Mouse (Mus musculus) layer of hippocampus, postnatal 10 days (tissue): Measurements from ENCODE around the gene Thrap3. TPM values are rescaled to one million over a fixed set of nuclear protein-coding genes. Genes with fewer than 3 reads are reported as not detected.

Experiments
- DNase-seq, 2 experiments: peaks; one replicate each; pipeline ENCODE4 v3.0.0; 2021; ENCODE audit warnings: low spot score in 2 of 2
- long read RNA-seq: library from polyadenylated mRNA; stranded (forward); transcript quantifications from one replicate; pipeline ENCODE4 v2.0.0, GENCODE M21; 2023
- total RNA-seq, 2 experiments: library from RNA; stranded (reverse); gene quantifications; 2 replicates each; pipeline ENCODE4 v1.2.3; 2021

Thrap3 gene
- total RNA-seq = 100 to 1,000 TPM; 141 to 144 TPM
- long read RNA-seq, full-length matches to known transcripts = 4 of 23 reads
- long read RNA-seq, partial matches to known transcripts = 6 of 23 reads
- long read RNA-seq, other reads (novel, unspliced or antisense) = 13 of 23 reads

DNA sequence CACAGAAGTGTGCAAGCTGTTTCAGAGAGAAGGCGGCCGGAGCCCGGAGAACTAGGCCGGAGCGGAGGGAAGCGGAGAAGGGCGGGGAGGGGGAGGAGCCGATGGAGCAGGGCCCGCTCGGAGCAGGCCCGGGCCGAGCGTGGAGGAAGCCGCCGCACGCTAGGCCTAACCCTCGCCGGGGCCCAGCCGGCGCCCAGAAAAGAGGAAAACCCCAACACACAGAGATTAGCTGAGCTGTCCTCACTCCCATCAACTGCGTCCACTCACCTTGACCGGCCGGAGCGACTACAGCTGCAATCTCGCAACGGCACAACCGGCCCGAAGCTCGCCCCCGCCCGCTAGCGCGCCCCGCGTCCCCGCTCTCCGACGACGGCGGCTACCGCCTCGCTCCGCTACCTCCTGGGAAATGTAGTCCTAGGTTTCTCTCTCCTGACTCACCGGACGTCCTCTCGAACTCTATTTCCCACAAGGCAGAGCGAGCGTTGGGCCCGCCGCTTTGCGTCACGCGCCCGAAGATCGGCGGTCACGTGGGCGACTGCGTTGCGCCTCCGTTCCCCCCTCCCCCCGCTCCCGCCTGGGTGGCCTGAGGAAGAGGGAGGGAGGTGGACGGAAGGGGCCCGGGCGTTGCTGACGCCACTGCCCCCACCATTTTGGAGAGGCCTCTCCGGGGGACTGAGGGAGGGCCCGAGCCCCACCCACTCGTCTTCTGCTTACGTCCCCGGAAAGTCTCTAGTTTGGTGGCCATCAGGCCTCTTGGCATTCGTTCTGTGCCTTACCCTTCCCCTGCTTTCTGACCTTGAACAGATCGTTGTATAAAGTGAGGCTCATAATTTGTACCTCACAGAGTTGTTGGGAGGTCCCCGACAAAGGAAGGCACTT is at the start of gene Thrap3:
Gene Thrap3 (minus strand): TSS at position 458 of the 879 bp plus-strand sequence.
- DNase-seq = peak; percentile 97 to 99

DNA sequence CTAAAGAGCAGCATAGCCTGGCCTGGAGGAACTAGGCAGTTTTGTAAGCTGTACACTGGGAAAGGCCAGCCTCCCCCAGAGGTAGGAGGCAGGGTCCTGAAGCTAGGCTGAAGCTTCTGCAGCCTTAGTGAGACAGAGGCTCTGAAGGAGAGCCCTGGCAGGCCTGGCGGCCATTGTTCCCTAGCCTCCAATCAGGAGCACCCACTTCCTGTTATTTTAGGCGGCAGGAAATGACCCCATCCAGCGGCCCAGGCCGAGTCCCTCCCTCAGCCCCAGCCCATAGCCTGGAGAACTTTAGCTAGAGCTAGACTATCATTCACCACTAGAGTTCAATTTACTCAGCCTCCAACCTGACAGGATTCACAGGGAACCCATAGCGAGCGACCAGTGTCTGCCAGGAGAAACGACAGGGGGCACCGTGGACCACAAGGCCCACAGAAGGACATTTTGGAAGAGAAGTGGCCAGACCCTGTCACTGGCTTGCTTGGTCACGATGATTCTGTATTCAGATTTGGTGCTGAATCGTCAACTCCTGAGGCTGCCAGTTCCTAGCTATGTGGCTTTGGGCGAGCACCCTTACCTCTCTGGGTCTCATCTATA is 49.2 kb upstream of the Thrap3 start:
- no peak for DNase-seq

DNA sequence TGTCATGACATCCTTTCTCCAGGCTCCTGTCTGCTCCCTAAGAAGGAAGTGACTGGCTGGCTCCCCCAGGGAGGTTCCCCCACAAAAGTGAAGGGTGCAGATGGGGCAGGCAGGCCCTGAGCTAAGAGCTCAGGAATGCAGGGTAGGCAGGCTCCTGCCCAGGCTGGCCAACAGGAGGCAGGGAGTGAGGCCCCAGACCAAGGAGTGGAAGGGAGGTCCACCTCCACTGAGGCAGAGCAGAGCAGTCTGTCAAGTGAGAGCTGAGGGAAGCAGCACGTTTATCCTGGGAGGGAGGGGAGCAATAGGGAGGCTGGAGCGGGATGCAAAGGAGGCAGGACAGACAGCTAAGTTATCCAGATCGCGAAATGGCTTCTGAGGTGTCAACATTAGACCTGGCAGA is 48.1 kb upstream of the Thrap3 start:
- DNase-seq = no peak

DNA sequence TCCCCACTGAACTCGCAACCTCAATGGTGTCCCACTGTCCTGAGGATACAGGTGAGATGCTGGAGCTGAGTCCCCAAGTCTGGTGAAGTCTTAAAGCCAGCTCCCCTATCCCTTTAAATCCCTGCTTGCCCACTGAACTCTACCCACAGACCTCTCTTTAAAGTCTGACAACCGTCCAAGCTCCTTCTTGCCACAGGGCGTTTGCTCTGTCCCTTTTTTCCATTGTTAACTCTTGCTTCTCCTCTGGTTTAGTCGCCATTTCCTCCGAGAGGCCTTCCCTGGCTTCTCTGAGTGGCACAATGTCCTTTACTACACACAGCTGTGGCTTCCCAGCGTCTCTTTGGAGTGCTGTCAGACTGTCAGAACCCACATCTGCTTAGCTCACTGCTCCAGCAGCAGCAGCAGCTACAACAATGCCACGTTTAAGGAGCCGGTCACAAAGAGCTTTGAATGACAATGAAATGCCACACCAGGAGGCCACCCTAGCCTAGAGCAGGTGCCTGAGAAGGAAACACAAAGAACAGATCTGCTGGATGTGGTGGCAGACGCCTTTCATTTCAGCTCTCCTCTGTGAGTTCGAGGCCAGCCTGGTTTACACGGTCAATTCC is 45.8 kb upstream of the Thrap3 start:
- no peak for DNase-seq

DNA sequence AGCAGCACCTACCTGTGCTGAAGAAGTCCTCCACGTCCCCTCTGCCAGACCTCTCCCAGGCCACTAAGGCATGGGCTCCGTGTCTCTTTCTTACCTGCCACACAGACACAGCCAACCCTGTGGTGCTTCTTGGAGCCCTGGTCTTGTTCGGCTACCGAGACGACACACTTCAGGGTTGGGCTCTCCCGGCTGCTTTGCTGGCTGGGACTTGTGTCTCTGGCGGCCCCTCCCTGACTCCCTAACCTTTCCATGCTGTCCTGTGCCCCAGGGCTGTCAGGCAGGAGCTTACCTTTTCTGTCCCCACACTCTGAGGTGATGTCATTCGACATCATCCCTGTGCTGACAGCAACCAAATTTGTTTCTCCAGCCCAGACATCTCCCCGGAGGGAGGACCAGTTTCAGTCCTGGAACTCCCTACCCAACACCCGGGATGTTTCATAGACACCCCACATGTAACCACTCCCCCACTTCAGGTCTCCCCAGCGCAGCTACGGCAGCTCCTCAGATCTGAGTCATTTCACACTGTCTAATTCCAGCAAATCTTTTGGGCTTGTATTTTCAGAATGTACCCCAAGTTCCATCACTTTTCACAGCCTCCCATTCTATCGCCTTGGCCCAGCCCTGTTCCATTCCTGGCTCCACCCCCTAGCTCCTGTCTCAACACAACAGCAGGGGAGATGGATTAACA is 43.8 kb upstream of the Thrap3 start:
- DNase-seq = no peak

DNA sequence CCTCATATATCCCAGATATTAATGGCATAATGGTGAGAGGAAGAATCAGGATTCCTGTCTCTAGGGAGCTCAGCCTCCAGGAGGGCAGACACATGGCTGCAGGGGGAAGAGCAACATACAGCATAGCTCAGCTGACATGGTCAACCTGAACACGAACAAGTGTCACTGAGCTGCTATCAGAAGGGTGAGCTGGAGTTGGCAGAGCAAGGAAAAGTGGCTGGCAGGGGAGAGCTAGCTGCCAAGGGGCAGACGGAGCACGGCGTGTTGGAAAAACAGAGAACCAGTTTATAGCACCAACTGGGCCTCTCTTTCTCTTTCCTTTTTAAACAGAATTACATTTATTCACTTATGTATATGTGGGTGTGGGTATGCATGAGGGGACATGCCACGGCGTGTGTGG is 40.0 kb upstream of the Thrap3 start:
- no peak for DNase-seq

DNA sequence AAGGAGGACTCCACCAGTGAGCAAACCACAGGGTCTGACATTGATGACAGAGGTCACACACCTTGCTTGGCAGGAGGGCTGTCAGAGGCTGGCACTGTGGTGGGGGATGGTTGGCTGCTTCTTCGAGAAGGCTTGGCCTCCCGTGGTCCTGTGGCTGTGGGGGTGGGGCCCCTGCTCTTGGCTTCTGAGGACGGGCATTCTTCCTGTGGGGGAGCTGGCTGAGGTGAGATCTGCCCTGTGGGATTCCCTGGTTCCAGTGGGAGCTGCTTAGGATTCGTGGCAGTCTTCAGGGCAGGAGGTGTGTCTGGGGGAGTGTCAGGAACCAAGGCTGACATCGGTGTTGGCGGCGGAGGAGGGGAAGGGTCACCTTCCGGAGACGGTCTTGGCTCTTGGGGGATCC is 39.4 kb upstream of the Thrap3 start:
- peak in 1 of 2 experiments; percentile 3 for DNase-seq

DNA sequence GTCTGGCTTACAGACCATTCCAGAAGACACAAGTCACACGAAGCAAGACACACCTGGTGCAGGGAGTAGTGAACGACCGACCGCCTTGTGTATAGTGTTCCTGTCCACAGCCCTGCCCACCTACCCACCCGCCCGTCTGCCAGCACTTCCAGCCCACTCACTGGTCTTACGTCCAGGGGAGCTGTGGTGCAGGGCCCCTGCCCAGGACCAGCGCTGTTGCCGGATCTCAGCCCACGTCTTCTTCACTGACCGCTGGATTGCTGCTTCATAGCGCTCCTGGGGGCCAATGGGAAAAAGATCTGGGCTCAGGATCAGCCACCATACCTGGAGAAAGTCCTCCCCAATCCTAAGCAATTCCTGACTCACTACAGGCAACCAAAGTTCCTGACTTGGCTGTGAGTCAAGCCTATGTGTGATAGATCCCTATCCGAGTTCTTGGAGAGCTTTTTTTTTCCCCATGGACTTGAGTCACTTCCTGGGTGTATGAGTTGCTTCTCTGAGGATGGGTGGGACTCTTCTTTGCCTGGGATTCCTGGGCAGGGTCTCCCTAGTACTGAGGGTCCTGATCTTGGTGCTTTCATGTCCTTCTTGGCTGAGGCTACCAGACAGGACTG is 37.4 kb upstream of the Thrap3 start:
- no peak for DNase-seq

DNA sequence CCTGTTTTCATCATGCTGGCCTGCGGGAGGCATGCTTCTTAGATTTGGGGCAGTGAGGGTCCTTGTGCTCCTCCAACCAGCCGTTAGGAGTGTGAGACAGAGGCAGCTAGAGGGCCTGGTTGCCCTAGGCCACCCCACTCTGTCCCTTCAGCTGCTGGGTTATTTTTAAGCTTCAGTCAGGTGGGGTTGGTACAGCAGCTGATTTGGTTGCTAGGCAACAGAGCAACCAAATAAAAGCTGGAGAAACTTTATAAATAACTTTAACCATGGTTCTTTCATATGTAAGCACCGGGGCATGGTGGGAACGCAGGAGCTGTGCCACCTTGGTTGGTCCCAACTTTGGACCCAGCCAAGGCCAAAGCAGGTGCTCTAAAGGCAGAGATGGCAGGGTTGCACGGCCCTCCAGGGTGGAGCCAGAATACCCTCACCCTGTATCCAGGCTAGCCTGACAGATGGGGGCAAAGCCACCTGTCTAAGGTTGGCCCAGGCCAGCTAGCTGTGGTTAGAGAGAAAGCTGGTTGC is 35.2 kb upstream of the Thrap3 start:
- DNase-seq = no peak

DNA sequence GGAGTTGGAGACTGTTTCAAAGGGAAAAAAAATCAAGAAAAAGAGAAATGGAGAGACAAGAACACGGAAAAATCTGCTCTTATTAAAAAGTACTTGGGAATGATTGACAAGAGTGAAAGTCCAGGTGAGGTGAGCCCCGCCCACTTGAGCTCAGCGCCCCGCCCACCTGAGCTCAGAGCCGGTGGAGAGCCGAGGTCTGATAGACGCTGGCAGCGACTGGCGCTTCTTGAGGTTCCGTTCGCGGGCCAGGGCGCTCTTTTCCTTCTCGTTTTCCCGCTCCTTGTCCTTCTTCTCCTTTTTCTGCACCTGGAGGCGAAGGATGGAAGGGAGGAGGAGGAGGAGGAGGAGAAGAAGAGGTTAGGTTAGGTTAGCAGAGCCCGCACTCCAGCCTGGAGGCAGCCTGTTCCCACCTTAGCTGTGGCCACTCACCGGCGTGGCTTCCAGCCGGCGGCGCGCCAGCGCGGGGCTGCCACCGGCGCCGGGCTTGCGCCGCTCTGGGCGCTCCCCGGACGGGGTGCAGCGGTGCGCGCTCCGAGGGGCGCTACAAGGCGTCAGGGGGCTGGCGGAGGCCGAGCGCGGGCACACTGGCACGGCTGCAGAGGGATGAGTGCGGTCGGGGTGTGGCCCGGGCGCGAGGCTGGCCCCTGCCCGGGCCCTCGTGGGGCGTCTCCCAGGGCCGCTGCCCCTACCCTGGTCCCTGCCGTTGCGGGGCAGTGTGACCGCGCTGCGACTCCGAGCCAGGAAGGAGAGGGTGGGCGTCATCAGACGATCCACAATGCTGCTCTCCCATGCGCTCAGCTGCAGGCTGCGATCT is 34.1 kb upstream of the Thrap3 start:
- no peak for DNase-seq

DNA sequence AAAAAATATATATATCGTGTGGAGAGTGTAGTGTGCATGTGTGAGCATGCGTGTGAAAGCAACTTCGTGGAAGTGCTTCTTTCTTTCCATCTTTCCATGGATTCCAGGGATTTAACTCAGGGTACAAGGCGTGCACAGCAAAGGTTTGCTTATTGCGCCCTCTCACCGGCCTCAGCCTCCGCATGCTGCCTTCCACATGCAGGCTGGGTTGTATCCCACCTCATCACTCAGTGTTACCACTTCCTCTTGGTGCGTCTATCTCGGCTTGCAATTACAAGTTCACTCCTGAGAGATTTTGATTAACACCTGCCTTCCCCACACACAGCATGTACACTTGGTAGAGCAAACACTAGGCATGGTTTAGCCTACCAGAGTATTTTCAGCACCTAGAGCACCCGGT is 32.6 kb upstream of the Thrap3 start:
- DNase-seq = no peak

DNA sequence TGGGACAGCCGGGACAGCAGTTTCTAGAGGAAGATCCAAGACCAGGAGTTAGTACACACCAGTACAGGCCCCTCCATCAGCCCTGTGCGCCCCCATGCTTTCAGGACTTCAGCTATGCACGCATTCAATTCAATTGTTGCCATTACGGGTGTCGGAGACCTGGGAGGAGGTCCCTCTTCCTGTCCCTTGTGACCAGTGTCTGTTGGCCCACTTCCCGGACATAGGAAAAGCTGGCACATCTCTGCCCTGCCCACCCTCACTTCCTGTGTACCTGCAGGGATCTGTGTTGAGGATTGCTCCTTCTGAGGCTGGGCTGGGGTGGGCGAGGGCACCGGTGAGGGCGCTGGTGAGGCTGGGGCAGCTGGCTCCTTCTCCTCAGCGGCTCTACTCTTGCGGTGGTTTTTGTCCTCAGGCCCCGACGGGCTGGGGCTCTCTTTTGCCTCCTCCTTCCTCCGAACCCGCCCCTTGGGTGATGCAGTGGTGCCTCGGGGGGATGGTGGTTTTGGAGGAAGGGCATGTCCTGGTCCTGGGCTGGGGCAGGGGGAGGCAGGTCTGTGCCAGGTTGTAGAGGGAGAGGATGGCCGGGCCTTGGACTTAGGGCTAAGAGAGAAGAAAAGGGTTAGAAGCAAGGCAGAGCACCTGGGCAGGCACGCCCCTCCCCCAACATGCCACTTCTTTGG is 32.1 kb upstream of the Thrap3 start:
- DNase-seq = no peak

DNA sequence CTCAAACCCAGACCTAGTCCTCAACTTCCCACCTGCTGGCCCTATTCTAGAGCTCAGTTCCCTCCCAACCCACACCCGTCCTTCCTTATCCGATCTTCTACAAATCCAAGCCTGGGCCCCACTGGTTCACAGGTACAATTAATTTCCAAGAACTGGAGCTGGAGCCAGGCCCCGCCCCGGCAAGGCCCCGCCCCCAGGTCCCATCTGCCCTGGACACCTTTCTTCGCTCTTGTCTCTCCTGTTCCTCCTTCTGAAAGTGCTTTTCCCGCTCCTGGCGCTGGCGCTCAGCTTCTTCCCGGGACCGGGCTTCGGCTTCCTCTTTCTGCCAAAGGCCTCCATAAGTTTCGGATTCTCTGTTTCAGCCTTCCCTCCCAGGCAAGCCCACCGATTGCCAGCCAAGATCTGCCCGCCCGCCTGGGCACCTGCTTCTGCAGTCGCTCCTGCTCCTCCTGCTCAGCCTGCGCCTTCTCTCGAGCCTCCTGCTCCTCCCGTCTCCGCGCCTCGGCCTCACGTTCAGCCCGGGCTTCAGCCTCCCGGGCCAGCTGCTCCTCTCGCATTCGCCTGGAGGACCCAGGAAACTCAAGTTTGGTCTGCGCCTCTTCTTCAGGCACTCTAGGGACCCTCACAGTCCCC is 31.2 kb upstream of the Thrap3 start:
- no peak for DNase-seq

DNA sequence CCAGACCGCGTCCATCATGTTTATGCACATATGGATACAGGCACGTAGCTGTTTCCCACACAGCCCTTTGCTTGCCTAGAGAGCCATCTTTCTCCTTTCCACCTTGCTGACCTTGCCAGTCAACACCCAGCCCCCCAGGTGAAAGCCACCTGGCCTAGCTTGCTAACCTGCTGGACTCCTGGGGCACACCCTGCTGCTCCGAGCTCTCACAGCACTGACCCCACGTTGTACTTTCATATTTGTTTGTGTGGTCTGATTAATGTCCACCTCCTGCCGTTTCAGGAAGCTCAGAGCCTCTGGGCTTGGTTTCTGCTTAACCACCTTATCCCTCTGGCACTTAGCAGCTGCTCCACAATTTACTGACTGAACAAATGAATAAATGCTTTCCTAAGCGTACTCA is 27.3 kb upstream of the Thrap3 start:
- DNase-seq = no peak

DNA sequence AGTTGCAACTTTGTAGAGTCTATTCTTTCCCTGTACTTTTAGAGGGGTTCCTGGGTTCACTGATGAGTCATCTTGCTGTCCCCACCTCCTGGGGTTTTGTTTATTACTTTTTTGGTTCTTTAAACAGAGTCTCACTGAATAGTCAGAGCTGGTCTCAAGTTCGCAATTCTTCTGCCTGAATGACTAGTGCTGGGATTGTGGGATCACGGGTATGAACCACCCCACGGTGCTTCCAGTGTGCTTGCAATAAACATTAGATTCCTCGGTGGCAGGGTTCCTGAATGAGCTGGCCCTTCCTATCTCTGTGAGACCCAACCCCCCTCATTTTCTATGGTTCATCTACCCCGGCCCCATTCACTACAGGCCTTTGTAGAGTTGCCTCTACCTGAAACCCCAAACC is 25.6 kb upstream of the Thrap3 start:
- no peak for DNase-seq

DNA sequence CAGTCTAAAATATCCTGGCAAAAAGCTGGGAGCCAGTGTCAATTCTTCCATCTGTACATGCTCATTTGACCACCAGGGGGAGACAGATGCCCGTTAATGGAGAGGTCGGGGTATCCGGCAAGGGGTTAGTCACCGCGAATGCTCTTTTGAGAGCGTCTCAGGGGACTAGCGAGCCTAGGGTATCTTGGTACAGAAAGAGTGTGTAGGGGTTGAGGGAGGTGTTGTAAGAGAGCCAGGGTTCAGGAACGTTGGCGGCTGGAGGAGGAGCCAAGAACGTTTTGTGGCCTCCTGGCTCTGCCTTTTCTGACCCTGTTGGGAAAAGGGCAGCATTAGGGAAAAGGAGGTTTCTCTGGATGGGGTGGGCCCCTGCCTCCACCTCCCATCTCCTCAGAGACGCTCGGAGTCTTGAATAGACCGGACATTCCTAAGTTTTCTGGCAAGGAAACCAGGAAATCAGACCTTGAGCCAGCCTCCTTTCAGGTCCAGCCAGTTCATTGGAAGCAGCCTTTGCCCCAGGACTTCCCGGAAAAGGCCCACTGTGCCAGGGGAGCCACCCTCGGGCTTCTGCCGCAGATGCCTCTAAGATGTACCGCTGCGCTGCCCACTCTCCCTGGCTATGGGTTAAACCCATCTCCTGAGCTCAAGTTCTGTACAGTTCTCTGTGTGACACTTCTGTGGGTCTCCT is 24.7 kb upstream of the Thrap3 start:
- DNase-seq = peak; percentile 93 to 95

DNA sequence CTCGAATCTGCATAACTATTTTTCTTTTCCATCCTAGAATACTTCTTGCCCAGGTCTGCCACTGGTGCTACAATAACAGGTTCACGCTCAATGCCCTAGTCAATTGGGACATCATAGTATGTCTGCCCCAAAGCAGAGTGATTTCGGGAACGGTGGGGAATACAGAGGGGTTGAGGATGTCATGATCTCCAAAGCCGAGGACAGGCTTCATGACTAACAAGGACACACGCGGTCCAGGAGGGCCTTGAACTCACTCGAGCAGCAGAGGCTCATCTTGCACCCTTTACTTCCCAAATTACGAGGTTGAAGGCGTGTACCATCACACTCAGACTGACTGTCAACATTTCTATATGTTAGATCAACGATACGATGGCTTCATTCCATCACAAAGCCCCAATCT is 24.1 kb upstream of the Thrap3 start:
- DNase-seq = no peak

DNA sequence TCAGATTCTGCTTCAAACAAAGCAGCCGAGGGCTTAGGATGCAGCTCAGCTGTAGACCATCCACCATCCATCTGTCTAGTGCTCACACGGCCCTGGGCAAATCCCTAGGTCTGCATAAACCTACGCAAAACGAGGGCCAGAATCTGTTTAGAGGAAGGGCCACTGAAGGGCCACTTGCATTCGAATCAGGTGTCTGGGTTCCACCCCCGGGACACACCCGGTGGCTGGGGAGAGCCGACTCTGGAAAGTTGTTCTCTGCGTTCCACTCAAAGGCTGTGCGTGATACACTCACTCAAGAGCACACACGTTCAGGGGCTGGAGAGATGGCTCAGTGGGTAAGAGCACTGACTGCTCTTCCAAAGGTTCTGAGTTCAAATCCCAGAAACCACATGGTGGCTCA is 20.1 kb upstream of the Thrap3 start:
- no peak for DNase-seq
